Mouse (Mus musculus): Measurements from ENCODE around the gene L3mbtl1. TPM values are rescaled to one million over a fixed set of nuclear protein-coding genes. Genes with fewer than 3 reads are reported as not detected.

L3mbtl1 gene
- polyA plus RNA-seq, 1 experiment: not detected

GRCm38 (mm10) chr2:162968357-162968756 is 25.1 kb downstream of the L3mbtl1 start:
- TF ChIP-seq MAX (IDR thresholded peaks at IDR 0.05; ENCODE audit: low read depth): no peak
- no peak for TF ChIP-seq E2F4 (IDR thresholded peaks at IDR 0.05; ENCODE audit: insufficient read depth)
- TF ChIP-seq CEBPB (IDR thresholded peaks at IDR 0.05; ENCODE audit: insufficient read depth, poor library complexity, severe bottlenecking): no peak
- no peak for TF ChIP-seq USF1 (IDR thresholded peaks at IDR 0.05; ENCODE audit: low read depth)
- no peak for TF ChIP-seq POLR2A (IDR thresholded peaks at IDR 0.05; ENCODE audit: insufficient read length, low read depth)
- TF ChIP-seq MYOG (IDR thresholded peaks at IDR 0.05; ENCODE audit: control insufficient read depth in 1 of 3, insufficient read depth in 1 of 3, insufficient read length in 2 of 3, low read depth in 2 of 3): no peak
- no peak for TF ChIP-seq TCF12 (IDR thresholded peaks at IDR 0.05; ENCODE audit: insufficient read depth, poor library complexity, severe bottlenecking)
- no peak for TF ChIP-seq TCF3 (IDR thresholded peaks at IDR 0.05; ENCODE audit: insufficient read length, low read depth)
- TF ChIP-seq MYOD1 (IDR thresholded peaks at IDR 0.05; ENCODE audit: control insufficient read depth in 1 of 3, insufficient read length in 2 of 3, low read depth in 2 of 3): no peak
- no peak for TF ChIP-seq POLR2AphosphoS2 (IDR thresholded peaks at IDR 0.05; ENCODE audit: insufficient read length, low read depth)
- no peak for TF ChIP-seq REST (IDR thresholded peaks at IDR 0.05; ENCODE audit: insufficient read depth, insufficient read length)
- TF ChIP-seq SRF (IDR thresholded peaks at IDR 0.05; ENCODE audit: control insufficient read depth, insufficient read length, low read depth): no peak
- no peaks in the 10 kb centered on the region for H3K36me3 ChIP-seq (ENCODE audit: control insufficient read depth, insufficient read depth)
- no peaks in the 10 kb centered on the region for H3K27me3 ChIP-seq (ENCODE audit: control insufficient read depth, insufficient read depth, insufficient read length)
- no peaks in the 10 kb centered on the region for H3K79me2 ChIP-seq (ENCODE audit: control insufficient read depth, insufficient read depth)
- no peak overlapping the region for H3K4me3 ChIP-seq
- H3K4me2 ChIP-seq (ENCODE audit: low read depth): no peak overlapping the region
- H3ac ChIP-seq (ENCODE audit: control insufficient read depth, insufficient read length): no peak overlapping the region

GRCm38 (mm10) chr2:162969101-162969500 is 25.8 kb downstream of the L3mbtl1 start:
- Histone ChIP-seq H3ac (ENCODE audit: control insufficient read depth, insufficient read length) (no peak overlapping the region), H3K27me3 (ENCODE audit: control insufficient read depth, insufficient read depth, insufficient read length) (no peaks in the 10 kb centered on the region), H3K4me3 (no peak overlapping the region), H3K36me3 (ENCODE audit: control insufficient read depth, insufficient read depth) (no peaks in the 10 kb centered on the region), H3K79me2 (ENCODE audit: control insufficient read depth, insufficient read depth) (no peaks in the 10 kb centered on the region), H3K4me2 (ENCODE audit: low read depth) (no peak overlapping the region)
- TF ChIP-seq REST (IDR thresholded peaks at IDR 0.05; ENCODE audit: insufficient read depth, insufficient read length) (no peak), POLR2AphosphoS2 (IDR thresholded peaks at IDR 0.05; ENCODE audit: insufficient read length, low read depth) (no peak), SRF (IDR thresholded peaks at IDR 0.05; ENCODE audit: control insufficient read depth, insufficient read length, low read depth) (no peak)

- H3K36me3 ChIP-seq (ENCODE audit: control insufficient read depth, insufficient read depth): no peaks in the 10 kb centered on the region
- no peak overlapping the region for H3K4me3 ChIP-seq
- no peak overlapping the region for H3ac ChIP-seq (ENCODE audit: control insufficient read depth, insufficient read length)
- TF ChIP-seq CEBPB (IDR thresholded peaks at IDR 0.05; ENCODE audit: insufficient read depth, poor library complexity, severe bottlenecking) (no peak), TCF12 (IDR thresholded peaks at IDR 0.05; ENCODE audit: insufficient read depth, poor library complexity, severe bottlenecking) (no peak), TCF3 (IDR thresholded peaks at IDR 0.05; ENCODE audit: insufficient read length, low read depth) (no peak), MYOG (IDR thresholded peaks at IDR 0.05; ENCODE audit: control insufficient read depth in 1 of 3, insufficient read depth in 1 of 3, insufficient read length in 2 of 3, low read depth in 2 of 3) (no peak), MAX (IDR thresholded peaks at IDR 0.05; ENCODE audit: low read depth) (no peak), MYOD1 (IDR thresholded peaks at IDR 0.05; ENCODE audit: control insufficient read depth in 1 of 3, insufficient read length in 2 of 3, low read depth in 2 of 3) (no peak), SRF (IDR thresholded peaks at IDR 0.05; ENCODE audit: control insufficient read depth, insufficient read length, low read depth) (no peak), USF1 (IDR thresholded peaks at IDR 0.05; ENCODE audit: low read depth) (no peak), REST (IDR thresholded peaks at IDR 0.05; ENCODE audit: insufficient read depth, insufficient read length) (no peak)
- H3K27me3 ChIP-seq (ENCODE audit: control insufficient read depth, insufficient read depth, insufficient read length): no peaks in the 10 kb centered on the region
- H3K4me2 ChIP-seq (ENCODE audit: low read depth): no peak overlapping the region
- no peaks in the 10 kb centered on the region for H3K79me2 ChIP-seq (ENCODE audit: control insufficient read depth, insufficient read depth)
Observed at GRCm38 (mm10) chr2:162970896-162971295, 27.6 kb downstream of the L3mbtl1 start.

- H3K4me3 ChIP-seq: no peak overlapping the region
- TF ChIP-seq POLR2AphosphoS2 (IDR thresholded peaks at IDR 0.05; ENCODE audit: insufficient read length, low read depth): no peak
- TF ChIP-seq CEBPB (IDR thresholded peaks at IDR 0.05; ENCODE audit: insufficient read depth, poor library complexity, severe bottlenecking): 0 out of 2 replicates have a peak, but pooled peaks have one; percentile 8
- H3K79me2 ChIP-seq (ENCODE audit: control insufficient read depth, insufficient read depth): no peaks in the 10 kb centered on the region
- no peaks in the 10 kb centered on the region for H3K27me3 ChIP-seq (ENCODE audit: control insufficient read depth, insufficient read depth, insufficient read length)
- H3ac ChIP-seq (ENCODE audit: control insufficient read depth, insufficient read length): no peak overlapping the region
- H3K36me3 ChIP-seq (ENCODE audit: control insufficient read depth, insufficient read depth): no peaks in the 10 kb centered on the region
- H3K4me2 ChIP-seq (ENCODE audit: low read depth): no peak overlapping the region
Observed at GRCm38 (mm10) chr2:162972752-162973151, 29.5 kb downstream of the L3mbtl1 start.

GRCm38 (mm10) chr2:162973206-162973605 is 29.9 kb downstream of the L3mbtl1 start:
- Histone ChIP-seq H3K27me3 (ENCODE audit: control insufficient read depth, insufficient read depth, insufficient read length) (no peaks in the 10 kb centered on the region), H3K36me3 (ENCODE audit: control insufficient read depth, insufficient read depth) (no peaks in the 10 kb centered on the region), H3ac (ENCODE audit: control insufficient read depth, insufficient read length) (no peak overlapping the region), H3K4me3 (no peak overlapping the region), H3K4me2 (ENCODE audit: low read depth) (peak overlapping the region; percentile 70), H3K79me2 (ENCODE audit: control insufficient read depth, insufficient read depth) (no peaks in the 10 kb centered on the region)
- no peak for TF ChIP-seq MYOD1 (IDR thresholded peaks at IDR 0.05; ENCODE audit: control insufficient read depth in 1 of 3, insufficient read length in 2 of 3, low read depth in 2 of 3)
- no peak for TF ChIP-seq MAX (IDR thresholded peaks at IDR 0.05; ENCODE audit: low read depth)
- no peak for TF ChIP-seq USF1 (IDR thresholded peaks at IDR 0.05; ENCODE audit: low read depth)
- TF ChIP-seq POLR2AphosphoS2 (IDR thresholded peaks at IDR 0.05; ENCODE audit: insufficient read length, low read depth): no peak
- no peak for TF ChIP-seq TCF12 (IDR thresholded peaks at IDR 0.05; ENCODE audit: insufficient read depth, poor library complexity, severe bottlenecking)
- TF ChIP-seq TCF3 (IDR thresholded peaks at IDR 0.05; ENCODE audit: insufficient read length, low read depth): no peak
- TF ChIP-seq REST (IDR thresholded peaks at IDR 0.05; ENCODE audit: insufficient read depth, insufficient read length): no peak
- no peak for TF ChIP-seq CEBPB (IDR thresholded peaks at IDR 0.05; ENCODE audit: insufficient read depth, poor library complexity, severe bottlenecking)
- no peak for TF ChIP-seq SRF (IDR thresholded peaks at IDR 0.05; ENCODE audit: control insufficient read depth, insufficient read length, low read depth)
- no peak for TF ChIP-seq E2F4 (IDR thresholded peaks at IDR 0.05; ENCODE audit: insufficient read depth)
- TF ChIP-seq POLR2A (IDR thresholded peaks at IDR 0.05; ENCODE audit: insufficient read length, low read depth): no peak
- no peak for TF ChIP-seq MYOG (IDR thresholded peaks at IDR 0.05; ENCODE audit: control insufficient read depth in 1 of 3, insufficient read depth in 1 of 3, insufficient read length in 2 of 3, low read depth in 2 of 3)

All from myocyte (in vitro differentiated cells).